Mouse (Mus musculus): Measurements from ENCODE around the gene Sdk2. TPM values are rescaled to one million over a fixed set of nuclear protein-coding genes. Genes with fewer than 3 reads are reported as not detected.

The Sdk2 gene
- 0.47 and 0.48 TPM in 2 replicates for polyA plus RNA-seq (2012; rRNA removed)

GRCm38 (mm10) chr11:114066951-114067762, at the start of gene Sdk2:
Sdk2 (minus strand) TSS chr11:114067046.
- WGBS: 4% methylated on average over 52 of the region's 52 CpGs
- no peak for DNase-seq (ENCODE audit: low read depth, low spot score)

GRCm38 (mm10) chr11:114115077-114115476, 48.2 kb upstream of the Sdk2 start:
- 79% methylated on average over 13 of the region's 13 CpGs for WGBS
- DNase-seq (ENCODE audit: low read depth, low spot score): no peak

GRCm38 (mm10) chr11:114114674-114115073, 47.8 kb upstream of the Sdk2 start:
- WGBS: 76% methylated on average over 12 of the region's 12 CpGs
- no peak for DNase-seq (ENCODE audit: low read depth, low spot score)

- WGBS: 69% methylated on average over 3 of the region's 3 CpGs
Measured at GRCm38 (mm10) chr11:114110851-114111250, 44.0 kb upstream of the Sdk2 start.

GRCm38 (mm10) chr11:114093636-114094035, 26.8 kb upstream of the Sdk2 start:
- 52% methylated on average over 7 of the region's 7 CpGs for WGBS
- DNase-seq (ENCODE audit: low read depth, low spot score): no peak

More at GRCm38 (mm10) chr11:114110851-114111250, 44.0 kb upstream of the Sdk2 start:
- DNase-seq (ENCODE audit: low read depth, low spot score): no peak

- no peak for DNase-seq (ENCODE audit: low read depth, low spot score)
- WGBS: 60% methylated on average over 7 of the region's 7 CpGs
Measured at GRCm38 (mm10) chr11:114093175-114093574, 26.3 kb upstream of the Sdk2 start.

- no peak for DNase-seq (ENCODE audit: low read depth, low spot score)
- WGBS: 56% methylated on average over 9 of the region's 9 CpGs
Measured at GRCm38 (mm10) chr11:114080606-114081005, 13.8 kb upstream of the Sdk2 start.

GRCm38 (mm10) chr11:114072644-114073043, 5.8 kb upstream of the Sdk2 start:
- WGBS: 67% methylated on average over 10 of the region's 10 CpGs
- no peak for DNase-seq (ENCODE audit: low read depth, low spot score)

- no peak for DNase-seq (ENCODE audit: low read depth, low spot score)
- 16% methylated on average over 8 of the region's 8 CpGs for WGBS
Measured at GRCm38 (mm10) chr11:114071998-114072397, 5.2 kb upstream of the Sdk2 start.

- 60% methylated on average over 6 of the region's 6 CpGs for WGBS
- DNase-seq (ENCODE audit: low read depth, low spot score): no peak
Measured at GRCm38 (mm10) chr11:114070881-114071280, 4.0 kb upstream of the Sdk2 start.

GRCm38 (mm10) chr11:114070131-114070530, 3.3 kb upstream of the Sdk2 start:
- 73% methylated on average over 8 of the region's 8 CpGs for WGBS
- DNase-seq (ENCODE audit: low read depth, low spot score): no peak

GRCm38 (mm10) chr11:114068390-114068789, 1.5 kb upstream of the Sdk2 start:
- DNase-seq (ENCODE audit: low read depth, low spot score): no peak
- 9% methylated on average over 5 of the region's 5 CpGs for WGBS

GRCm38 (mm10) chr11:114066098-114066950, 522 bp downstream of the Sdk2 start:
- no peak for DNase-seq (ENCODE audit: low read depth, low spot score)
- 2% methylated on average over 90 of the region's 90 CpGs for WGBS

- WGBS: 4% methylated on average over 19 of the region's 19 CpGs
- no peak for DNase-seq (ENCODE audit: low read depth, low spot score)
Measured at GRCm38 (mm10) chr11:114065596-114065995, 1.2 kb downstream of the Sdk2 start.

GRCm38 (mm10) chr11:114064871-114065388, 1.9 kb downstream of the Sdk2 start:
- no peak for DNase-seq (ENCODE audit: low read depth, low spot score)
- WGBS: 1% methylated on average over 32 of the region's 32 CpGs

GRCm38 (mm10) chr11:114061946-114062345, 4.9 kb downstream of the Sdk2 start:
- WGBS: 23% methylated on average over 7 of the region's 7 CpGs
- no peak for DNase-seq (ENCODE audit: low read depth, low spot score)

- DNase-seq (ENCODE audit: low read depth, low spot score): no peak
- 68% methylated on average over 2 of the region's 2 CpGs for WGBS
Measured at GRCm38 (mm10) chr11:114061265-114061664, 5.6 kb downstream of the Sdk2 start.

- no peak for DNase-seq (ENCODE audit: low read depth, low spot score)
- 34% methylated on average over 2 of the region's 2 CpGs for WGBS
Measured at GRCm38 (mm10) chr11:114056351-114056750, 10.5 kb downstream of the Sdk2 start.

GRCm38 (mm10) chr11:114054581-114055315, 12.1 kb downstream of the Sdk2 start:
- DNase-seq (ENCODE audit: low read depth, low spot score): no peak
- 69% methylated on average over 17 of the region's 17 CpGs for WGBS

- DNase-seq (ENCODE audit: low read depth, low spot score): no peak
- 63% methylated on average over 4 of the region's 4 CpGs for WGBS
Measured at GRCm38 (mm10) chr11:114051361-114051760, 15.5 kb downstream of the Sdk2 start.

All from large intestine, adult 2 months (tissue).